Comparison of ENCODE assay signal across 19 mouse cellular contexts in genomic region chr4:74466081-74466480, GRCm38 (mm10).
DNase-seq lines count a peak whose midpoint lies in the region; ATAC-seq lines count a peak whose summit lies in the region.
"Had no signal": no experiment of that assay in that cellular context is flagged by ENCODE, and none has a peak within 500 bp of the region (broad histone marks: within the 10 kb centered on the region; RNA-seq: fewer than 3 reads in every experiment).

No protein-coding gene starts in this region.

- DNase-seq in cerebellum, postnatal 36 days: peak; percentile 3 to 6
- DNase-seq in cerebellum, adult 18-20 months: no peak
- peak; percentile 33 for DNase-seq in right cerebral cortex, adult 18-20 months
- DNase-seq in right cerebral cortex, postnatal 4 days: no peak
- peak; percentile 4 to 6 for DNase-seq in right cerebral cortex, postnatal 36 days (ENCODE audit: low spot score in 2 of 2)
- no peak for DNase-seq in B cell, adult 2 months
- DNase-seq: heart, adult 11 months; heart, postnatal 14 days; kidney, adult 18-20 months; kidney, postnatal 10 days; lung, adult 18-20 months; thymus, postnatal 25 days had no signal

- no peak overlapping the region for H3K27ac ChIP-seq in hindbrain, embryonic 16.5 days (ENCODE audit: low read depth, low read length)
- no peak overlapping the region for H3K27ac ChIP-seq in hindbrain, embryonic 13.5 days
- H3K27ac ChIP-seq: forebrain, embryonic 13.5 days; neural tube, embryonic 12.5 days; stomach, postnatal 0 days had no signal

- 59% methylated on average over 3 of the region's 3 CpGs for WGBS in hindbrain, embryonic 16.5 days
- 60% methylated on average over 3 of the region's 3 CpGs for WGBS in hindbrain, embryonic 13.5 days

- H3K9me3 ChIP-seq in hindbrain, embryonic 16.5 days (ENCODE audit: control insufficient read depth, low read length): no peaks in the 10 kb centered on the region
- H3K9me3 ChIP-seq in hindbrain, embryonic 13.5 days: no peaks in the 10 kb centered on the region
- H3K9me3 ChIP-seq: forebrain, embryonic 13.5 days; heart, embryonic 12.5 days; neural tube, embryonic 12.5 days had no signal

- H3K36me3 ChIP-seq in hindbrain, embryonic 16.5 days (ENCODE audit: control insufficient read depth, insufficient read depth, low read length): no peaks in the 10 kb centered on the region
- H3K36me3 ChIP-seq in hindbrain, embryonic 13.5 days: no peaks in the 10 kb centered on the region
- H3K36me3 ChIP-seq: heart, embryonic 12.5 days; neural tube, embryonic 12.5 days had no signal

- no peak overlapping the region for H3K4me2 ChIP-seq in hindbrain, embryonic 16.5 days (ENCODE audit: low read length)
- no peak overlapping the region for H3K4me2 ChIP-seq in hindbrain, embryonic 13.5 days
- H3K4me2 ChIP-seq: forebrain, embryonic 13.5 days; heart, embryonic 12.5 days; liver, embryonic 11.5 days; neural tube, embryonic 12.5 days had no signal

- no peaks in the 10 kb centered on the region for H3K27me3 ChIP-seq in hindbrain, embryonic 16.5 days (replicated peaks; ENCODE audit: control insufficient read depth, insufficient read depth, low read length)
- no peaks in the 10 kb centered on the region for H3K27me3 ChIP-seq in hindbrain, embryonic 13.5 days
- H3K27me3 ChIP-seq: forebrain, embryonic 13.5 days; heart, embryonic 12.5 days; neural tube, embryonic 12.5 days had no signal

- no peak overlapping the region for H3K9ac ChIP-seq in hindbrain, embryonic 16.5 days (ENCODE audit: low read depth, low read length)
- H3K9ac ChIP-seq in hindbrain, embryonic 13.5 days: no peak overlapping the region
- H3K9ac ChIP-seq: forebrain, embryonic 13.5 days; heart, embryonic 12.5 days; neural tube, embryonic 12.5 days had no signal

- ATAC-seq in hindbrain, embryonic 16.5 days: peak; percentile 34; the same call in 1 of the 2 replicates
- ATAC-seq in hindbrain, embryonic 13.5 days (ENCODE audit: low FRiP score): no peak
- ATAC-seq: forebrain, embryonic 13.5 days had no signal

- no peak overlapping the region for H3K4me3 ChIP-seq in hindbrain, embryonic 16.5 days (ENCODE audit: low read length)
- H3K4me3 ChIP-seq in hindbrain, embryonic 13.5 days: no peak overlapping the region
- H3K4me3 ChIP-seq: forebrain, embryonic 13.5 days; heart, embryonic 12.5 days; neural tube, embryonic 12.5 days had no signal

- H3K4me1 ChIP-seq in hindbrain, embryonic 16.5 days (ENCODE audit: control insufficient read depth, insufficient read depth, low read depth, low read length): no peaks in the 10 kb centered on the region
- no peaks in the 10 kb centered on the region for H3K4me1 ChIP-seq in hindbrain, embryonic 13.5 days (replicated peaks)
- H3K4me1 ChIP-seq: forebrain, embryonic 13.5 days; heart, embryonic 12.5 days; neural tube, embryonic 12.5 days had no signal

Comparison
In these comparisons a context has a peak if more than half of its experiments do, and no peak if none do; other contexts are left out.
1. DNase-seq: peak in cerebellum, postnatal 36 days (2 of 2), right cerebral cortex, adult 18-20 months (single experiment) and right cerebral cortex, postnatal 36 days (2 of 2); none in cerebellum, adult 18-20 months (0 of 2), right cerebral cortex, postnatal 4 days (single experiment) and B cell, adult 2 months (0 of 2).